Mouse (Mus musculus): Measurements from ENCODE around the gene Prr22. TPM values are rescaled to one million over a fixed set of nuclear protein-coding genes. Genes with fewer than 3 reads are reported as not detected.

Prr22 gene
- total RNA-seq (2021): under 1 TPM; 0.35 to 0.57 TPM
- long read RNA-seq, experiment 1: 0 reads
- long read RNA-seq, experiment 2: 0 reads

DNA sequence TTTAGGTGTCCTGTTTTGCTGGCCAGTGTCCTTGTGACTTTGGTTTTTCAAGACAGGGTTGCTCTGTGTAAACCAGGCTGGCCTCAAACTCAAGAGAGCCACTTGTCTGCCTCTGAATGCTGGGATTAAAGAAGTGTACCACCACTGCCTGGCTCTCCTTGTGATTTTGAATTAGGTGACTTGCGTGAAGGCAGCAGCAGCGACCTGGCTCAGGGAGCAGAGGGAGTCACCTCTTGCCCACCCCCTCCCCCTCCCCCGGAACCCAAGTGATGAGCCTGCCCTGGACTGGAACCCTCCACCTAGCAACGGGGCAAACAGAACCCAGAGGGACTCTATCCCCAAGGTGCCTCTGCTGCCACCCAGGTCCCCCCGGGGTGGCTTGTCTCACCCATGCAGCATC, at the start of gene Prr22:
Gene Prr22, plus strand, starts transcription at position 301 of the 400 bp plus-strand sequence.
- DNase-seq (ENCODE audit: low spot score in 2 of 2): no peak

DNA sequence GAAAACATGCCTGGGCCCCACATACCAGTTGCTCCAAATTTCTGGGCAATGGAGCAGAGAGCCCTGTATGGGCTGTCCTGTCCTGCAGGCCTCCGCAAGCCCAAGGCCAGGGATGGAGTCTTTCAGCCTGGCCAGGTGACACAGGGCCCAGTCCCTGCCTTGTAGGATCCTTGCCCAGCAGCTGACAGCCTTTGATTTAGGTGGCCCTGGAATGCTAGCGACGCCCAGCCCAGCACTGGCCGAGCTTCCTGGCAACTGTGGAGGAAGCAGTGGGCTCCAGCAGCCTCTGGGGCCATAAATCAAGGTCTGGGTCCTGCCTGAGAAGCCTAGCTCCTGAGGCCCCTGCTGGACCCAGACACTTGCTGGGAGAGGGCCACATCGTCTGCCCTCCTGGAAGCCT, 47.6 kb upstream of the Prr22 start:
- DNase-seq (ENCODE audit: low spot score in 2 of 2): no peak

DNA sequence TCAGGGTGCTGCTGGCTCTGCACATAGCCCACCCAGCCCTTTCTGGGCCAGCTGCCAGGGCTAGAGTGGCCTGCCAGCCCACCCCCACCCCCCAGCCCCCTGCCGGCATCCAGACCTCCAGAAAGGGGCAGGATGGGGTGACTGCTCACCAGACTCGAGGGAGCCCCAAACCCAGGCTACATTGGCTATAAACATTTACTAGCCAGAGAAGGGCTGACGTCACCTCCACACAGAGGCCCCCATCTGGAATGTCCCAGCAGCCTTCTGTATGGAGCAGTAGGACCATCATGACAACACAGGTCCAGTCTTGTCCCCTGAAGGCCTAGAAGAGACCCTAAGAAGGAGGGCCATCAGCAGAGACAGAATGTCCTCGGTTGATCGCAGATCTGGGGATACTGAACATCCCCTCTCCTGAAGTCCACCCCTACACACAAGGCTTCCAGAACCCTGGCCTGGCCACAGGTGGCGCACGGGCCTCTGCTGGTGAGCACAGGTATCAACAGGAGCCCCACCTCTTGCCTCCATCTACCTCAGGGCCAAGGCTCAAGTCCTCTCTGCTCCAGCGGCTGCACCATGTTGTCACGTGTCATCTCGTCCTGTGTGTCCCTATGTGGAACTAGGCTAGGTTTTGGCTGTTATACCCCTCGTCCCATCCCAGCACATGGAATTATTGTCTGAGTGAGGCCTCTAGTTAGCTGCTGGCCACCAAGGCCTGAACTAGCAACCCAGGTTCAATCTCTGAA, 46.5 kb upstream of the Prr22 start:
- DNase-seq (ENCODE audit: low spot score in 2 of 2): no peak

DNA sequence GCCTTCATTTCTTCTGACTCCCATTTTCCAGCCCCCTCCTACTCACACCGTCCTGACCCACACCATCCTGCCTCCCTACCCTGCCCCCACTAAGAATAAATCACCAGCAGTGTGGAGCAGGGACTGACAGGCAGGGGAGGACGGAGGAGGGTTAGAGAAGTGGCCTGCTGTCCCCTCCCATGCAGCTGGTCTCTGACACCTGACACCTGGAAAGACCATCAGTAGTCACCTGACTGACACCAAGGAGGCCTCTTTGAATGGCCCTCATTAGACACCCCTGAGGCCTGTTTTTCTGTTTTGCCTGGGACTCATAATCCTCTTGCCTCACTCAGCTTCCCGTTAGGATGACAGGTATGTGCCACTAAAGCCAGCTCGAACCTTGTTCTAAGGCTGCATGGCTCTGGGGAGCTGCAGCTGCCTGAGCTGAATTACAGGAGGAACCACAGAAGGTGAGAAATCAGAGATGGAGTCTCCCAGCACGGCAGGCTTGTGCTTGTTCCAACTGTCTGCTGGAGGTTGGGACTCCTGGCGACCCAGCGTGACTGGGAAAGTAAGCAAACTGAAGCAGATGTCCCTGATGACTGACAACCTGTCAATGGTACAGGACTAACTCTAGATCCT, 42.9 kb upstream of the Prr22 start:
- DNase-seq (ENCODE audit: low spot score in 2 of 2): no peak

DNA sequence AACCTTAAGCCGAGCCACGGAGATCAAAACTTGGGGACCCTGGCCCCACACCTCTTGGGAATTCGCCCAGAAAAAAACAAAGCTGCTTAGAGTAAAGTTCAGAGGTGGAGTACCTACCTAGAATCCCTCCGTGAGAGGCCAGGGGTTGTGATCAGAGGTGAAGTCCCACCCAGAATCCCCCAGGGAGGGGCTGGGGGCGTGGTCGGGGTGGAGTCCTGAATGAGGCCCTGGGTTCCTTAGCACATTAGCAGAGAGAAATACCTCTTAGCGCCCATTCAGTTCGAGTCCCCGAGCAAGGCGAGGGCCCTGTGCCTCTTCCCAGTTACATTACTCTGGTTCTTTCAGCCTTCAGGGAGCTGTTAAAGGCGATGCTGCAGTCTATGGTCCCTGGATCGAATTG, 42.4 kb upstream of the Prr22 start:
- no peak for DNase-seq (ENCODE audit: low spot score in 2 of 2)

DNA sequence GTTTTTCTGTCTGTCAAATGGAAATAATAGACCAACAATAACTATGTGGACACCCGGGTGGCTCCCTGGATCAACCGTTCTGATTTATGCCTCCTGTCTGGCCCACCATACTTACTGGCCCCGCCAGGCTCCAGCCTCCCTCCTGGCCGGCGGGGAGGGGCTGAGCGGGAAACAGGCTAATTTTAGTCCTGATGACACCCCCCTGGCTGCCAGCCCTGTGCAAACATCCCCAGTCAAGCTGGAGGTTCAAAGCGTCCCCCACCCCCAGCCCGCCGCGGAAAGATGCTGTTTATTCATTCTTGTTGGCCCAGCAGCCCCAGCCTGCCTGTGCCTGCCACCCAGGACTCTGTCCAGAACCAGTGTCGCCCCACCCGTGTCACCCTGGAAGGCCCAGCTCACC, 41.9 kb upstream of the Prr22 start:
- DNase-seq (ENCODE audit: low spot score in 2 of 2): no peak

DNA sequence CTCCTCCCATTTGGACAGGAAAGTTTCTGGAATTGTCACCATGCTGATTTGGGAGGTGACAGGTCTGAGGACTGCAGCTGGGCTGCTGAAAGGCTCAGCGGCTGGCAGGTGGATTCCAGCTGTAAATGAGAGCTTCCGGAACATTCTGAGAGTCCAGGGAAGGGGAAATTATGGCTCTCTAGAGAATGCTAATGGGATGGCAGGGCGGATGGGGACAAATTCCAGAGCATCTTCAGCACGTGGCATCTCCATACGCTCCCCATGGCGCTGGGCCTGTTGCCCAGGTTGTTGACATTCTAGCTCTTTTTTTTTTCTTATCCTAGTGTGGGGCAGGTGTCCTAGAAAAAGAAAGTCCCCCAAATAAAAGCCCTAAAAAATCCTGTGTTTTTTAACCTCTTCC, 40.9 kb upstream of the Prr22 start:
- DNase-seq (ENCODE audit: low spot score in 2 of 2): no peak

DNA sequence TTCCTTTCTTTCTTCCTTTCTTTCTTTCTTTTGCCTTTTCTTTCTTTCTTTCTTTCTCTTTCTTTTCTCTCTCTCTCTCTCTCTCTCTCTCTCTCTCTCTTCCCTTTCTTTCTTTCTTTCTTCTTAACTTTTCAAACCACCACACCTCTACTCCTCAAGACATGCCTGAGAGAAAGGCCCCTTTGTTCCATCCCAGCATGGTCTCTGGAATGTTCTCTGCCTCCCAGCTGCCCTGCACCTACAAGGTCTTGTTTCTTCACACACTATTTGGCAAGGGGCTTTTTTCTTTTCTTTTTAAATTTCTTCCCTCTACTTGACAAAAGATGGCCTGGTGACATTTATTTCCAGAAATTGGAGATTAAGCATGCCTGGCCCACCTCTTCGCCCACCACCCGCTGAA, 40.4 kb upstream of the Prr22 start:
- no peak for DNase-seq (ENCODE audit: low spot score in 2 of 2)

DNA sequence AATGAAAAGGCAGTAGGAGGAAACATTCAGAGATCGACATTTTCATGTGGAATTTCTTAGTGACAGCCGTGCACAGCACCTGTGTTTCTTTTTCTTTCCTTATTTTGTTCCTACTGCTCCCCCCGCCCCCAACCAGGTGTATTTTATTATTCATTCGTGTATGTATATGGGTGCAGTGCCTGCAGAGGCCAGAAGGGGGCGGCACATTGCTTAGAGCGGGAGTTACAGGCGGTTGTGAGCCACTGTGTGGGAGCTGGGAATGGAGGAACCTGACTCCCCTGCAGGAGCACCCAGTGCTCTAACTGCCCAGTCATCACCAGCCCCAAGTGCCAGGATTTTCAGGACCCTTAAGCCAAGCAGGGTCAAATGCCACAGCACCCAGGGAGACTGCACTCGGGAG, 33.5 kb upstream of the Prr22 start:
- DNase-seq (ENCODE audit: low spot score in 2 of 2): no peak

DNA sequence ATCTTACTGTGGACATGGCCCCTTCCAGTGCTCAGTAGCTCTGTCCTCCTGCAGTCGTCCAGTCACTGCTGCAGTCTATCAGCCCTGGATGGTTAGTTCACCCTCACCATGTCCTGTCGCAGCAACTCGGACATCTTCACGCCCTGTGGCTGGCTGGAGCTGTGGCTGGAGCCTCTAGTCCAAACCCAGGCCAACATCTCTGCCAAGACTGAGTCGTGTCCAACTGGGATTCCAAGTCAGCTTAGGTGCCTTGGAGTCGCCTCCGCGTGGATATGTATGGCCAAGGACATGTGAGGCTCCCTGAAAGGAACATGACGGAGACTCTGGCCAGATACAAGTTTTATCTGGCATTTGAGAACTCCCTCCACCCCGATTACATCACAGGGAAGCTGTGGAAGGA, 31.8 kb upstream of the Prr22 start:
- DNase-seq (ENCODE audit: low spot score in 2 of 2): no peak

DNA sequence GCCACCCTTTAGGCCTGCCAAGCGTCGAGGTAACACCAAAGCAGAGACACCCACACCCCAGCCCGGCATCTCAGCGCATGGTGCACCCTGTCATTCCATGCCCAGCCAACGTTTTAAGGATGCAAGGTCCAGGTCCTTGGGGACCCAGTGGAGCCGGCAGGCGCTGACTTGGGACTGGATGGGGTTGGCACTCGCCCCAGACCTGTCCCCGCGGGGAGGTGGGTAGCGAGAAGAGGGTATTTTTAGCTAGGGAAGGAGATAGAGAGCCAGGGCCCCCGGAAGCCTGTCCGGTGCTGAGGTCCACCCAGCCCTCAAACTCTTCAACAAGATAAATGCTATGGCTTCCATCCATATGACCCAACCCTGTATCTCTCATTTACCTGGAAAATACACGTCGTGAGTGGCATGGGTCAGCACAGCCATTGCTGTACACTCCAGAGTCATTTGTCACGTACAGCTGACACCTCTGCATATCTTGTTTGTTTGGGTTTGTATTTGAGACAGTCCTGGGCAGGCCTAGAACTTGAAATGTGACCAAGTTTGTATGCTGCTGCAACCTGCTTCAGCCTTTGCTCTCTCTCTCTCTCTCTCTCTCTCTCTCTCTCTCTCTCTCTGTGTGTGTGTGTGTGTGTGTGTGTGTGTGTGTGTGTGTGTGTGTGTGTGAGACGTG, 29.8 kb upstream of the Prr22 start:
- no peak for DNase-seq (ENCODE audit: low spot score in 2 of 2)

DNA sequence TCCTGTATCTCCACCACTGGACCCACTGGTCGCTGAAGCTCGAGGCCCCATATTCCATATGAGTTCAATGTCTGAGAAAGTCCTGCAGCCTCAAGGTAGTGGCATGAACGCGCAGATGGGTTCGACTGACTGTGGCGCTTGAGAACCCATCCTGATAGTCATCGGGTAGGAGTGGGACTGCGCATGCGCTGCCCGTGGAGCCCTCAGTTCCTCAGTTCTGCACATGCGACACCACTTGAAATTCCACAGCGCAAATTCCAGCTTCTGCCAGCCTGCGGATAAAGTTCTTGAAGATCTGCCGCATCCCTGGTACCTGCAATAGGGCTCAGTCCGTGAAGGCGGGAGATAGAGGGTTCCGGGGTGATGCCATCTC, 29.3 kb upstream of the Prr22 start:
- no peak for DNase-seq (ENCODE audit: low spot score in 2 of 2)

DNA sequence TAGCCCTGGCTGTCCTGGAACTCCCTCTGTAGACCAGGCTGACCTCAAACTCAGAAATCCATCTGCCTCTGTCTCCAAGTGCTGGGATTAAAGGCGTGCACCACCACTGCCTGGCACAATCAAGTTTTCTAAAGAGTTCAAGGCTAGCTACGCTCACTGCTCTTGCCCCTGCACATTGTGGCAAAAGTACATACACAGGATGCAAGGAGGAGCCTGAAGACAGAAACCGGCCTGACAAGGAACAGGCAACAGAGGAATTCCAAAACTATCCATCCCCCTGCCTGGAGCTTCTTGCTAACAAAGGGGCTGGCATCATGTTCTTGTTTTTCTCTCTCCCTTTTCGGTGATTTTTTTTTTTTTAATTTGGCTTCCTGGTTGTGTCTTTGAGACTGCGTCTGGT, 25.9 kb upstream of the Prr22 start:
- no peak for DNase-seq (ENCODE audit: low spot score in 2 of 2)

DNA sequence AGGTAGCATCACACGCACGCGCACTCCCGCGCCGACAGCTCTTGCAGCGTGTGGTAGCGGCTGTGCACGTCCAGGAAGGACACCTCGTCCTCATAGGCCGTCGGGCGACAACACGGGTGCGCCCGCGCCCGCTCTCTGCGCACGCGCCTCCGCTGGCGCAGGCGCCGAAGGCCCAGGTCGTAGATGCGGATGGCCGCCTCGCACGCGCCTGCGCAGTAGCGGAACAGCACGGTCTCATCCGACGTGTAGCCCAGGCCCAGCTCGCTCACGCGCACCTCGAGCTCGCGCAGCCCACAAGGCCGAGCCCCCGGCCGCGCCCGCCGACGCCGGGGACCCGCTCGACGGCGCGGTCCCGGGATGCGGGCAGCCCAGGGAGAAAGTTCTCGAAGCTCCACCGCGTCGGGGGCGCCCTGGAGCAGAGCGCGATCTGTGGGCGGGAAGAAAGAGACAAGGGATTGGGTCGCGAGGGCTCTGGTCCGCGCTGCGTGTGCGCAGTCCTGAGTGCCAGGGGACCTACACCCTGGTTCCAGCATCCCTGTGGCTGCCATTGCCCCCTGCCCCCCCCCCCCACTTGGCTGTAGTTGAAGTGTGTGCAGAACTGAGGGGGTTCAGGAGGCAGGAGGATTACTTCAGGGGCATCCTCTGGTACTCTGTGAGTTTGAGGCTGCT, 18.5 kb upstream of the Prr22 start:
- no peak for DNase-seq (ENCODE audit: low spot score in 2 of 2)

DNA sequence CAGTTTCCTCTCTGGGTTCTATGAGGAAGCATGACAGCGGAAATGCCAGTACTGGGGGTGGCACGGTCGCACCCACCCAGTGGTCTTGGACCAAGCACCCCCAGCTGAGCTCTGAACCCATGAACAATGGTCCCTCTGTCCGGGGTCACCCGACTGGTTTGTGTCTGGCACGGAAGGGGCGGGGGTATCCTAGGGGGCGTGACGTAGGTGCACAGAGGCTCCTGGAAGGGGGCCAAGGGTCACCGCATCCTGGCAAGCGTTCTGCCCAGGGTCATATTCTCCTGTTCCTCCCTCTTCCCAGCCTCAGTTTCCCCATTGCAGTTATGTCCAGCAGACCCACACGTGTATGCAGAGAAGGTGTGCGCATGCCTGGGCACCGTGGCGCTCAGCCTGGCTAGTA, 16.6 kb upstream of the Prr22 start:
- no peak for DNase-seq (ENCODE audit: low spot score in 2 of 2)

DNA sequence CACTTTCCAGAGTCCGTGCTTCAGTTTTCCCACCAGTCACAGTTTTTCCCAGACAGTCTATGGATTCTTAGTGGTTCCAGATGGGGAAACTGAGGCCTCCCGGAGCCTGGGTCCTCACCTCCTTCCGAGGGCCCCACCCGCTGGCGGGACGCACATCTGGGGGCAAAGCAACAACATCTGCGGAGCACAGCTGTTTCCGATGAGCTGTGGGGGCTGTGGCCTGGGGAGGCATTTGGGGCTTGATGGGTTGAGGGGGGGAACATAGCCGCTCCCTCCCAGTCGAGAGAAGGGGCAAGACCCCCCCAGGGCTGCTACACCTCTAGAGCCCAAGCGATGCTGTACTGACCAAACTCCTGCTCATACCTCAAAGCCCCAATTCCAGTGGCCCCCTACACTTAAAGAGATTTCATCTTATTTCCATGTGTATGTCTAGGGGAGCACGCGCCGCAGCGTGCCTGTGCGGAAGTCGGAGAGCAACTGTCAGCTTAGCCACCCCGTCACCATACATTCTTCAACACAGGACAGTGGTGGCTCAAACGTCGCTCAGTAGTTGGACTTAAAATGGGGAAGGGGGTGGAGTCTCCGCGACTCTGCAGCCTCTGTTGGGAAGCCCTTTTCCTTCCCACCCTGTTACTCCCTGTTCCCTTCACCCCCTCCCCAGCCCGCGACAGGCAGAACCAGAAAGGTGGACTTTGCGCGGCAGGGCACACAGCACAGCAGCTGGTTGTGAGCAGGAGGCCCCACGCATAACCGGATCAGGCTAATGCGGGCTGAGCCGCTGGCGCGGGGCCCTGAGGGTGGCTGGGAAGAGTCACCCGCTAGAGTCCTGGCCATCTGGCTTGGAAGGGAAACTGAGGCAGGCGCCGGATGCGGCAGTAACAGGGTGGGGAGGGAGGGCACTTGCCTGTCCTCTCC, 15.5 kb upstream of the Prr22 start:
- no peak for DNase-seq (ENCODE audit: low spot score in 2 of 2)

DNA sequence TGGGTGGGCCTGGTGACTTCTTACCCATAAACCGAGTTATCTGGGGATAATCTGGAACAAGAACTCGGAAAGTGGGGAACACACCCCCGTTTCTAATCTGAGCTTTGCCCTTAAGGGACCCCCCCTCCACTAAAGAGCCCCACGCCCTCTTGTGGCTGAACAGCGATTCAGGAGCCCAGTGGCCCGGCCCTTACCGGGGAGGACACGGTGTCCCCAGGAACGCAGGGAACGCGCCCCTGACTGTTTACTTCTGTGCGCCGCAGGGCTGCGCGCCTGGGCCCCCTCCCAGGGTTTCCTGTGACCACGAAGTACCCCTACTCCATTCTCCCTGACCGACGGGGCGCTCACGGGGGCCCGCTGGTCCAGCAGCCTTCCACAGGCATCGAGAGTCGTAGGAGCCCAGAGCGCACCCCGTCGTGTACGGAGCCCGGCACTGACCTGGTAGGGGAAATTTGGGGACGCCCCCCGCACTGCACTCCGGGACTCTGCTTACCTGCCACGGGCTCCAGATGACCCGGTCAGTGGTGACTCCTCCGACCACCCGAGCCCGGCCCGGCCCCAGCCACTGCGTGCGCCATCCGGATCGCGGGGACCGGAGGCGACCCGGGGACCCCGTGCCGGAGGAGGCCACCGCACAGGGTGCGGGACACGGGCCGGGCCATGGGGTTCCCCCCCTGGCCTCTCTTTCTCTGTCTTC, 13.2 kb upstream of the Prr22 start:
- DNase-seq (ENCODE audit: low spot score in 2 of 2): no peak

DNA sequence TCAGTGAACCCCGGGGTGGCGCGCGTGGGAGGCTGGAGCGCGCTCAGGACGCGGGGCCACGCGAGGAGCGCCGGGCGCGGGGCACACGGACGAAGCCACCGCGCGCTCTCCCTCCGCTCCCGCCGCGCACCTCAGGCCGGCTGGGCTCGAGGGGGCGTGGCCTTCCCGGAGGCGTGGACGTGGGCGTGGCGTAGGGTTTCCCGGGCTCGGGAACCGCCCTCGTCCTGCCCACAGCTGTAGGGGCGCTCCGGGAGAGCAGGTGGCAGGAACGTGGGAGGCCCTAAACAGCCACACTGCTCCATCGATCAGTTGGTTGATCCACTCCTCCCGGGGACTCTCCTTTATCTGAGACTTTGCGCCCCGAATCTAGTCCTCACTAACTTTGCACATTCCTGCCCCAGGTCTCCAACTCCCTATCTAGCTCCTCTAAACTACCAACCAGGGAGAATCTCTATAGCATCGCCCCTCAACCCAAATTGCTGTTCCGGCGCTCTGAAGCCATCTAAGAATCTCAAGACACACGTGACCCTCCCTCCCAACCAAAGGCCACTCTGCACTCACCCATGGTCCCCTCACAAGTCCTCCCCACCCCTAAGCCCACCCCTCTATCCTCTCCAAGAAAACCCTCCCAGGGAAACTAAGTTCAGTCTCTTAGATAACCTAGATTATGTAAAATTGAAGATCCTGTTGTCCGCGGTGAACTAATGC, 12.5 kb upstream of the Prr22 start, which contains the start of gene Nrtn:
Gene Nrtn, minus strand, starts transcription at position 115 of the 708 bp plus-strand sequence.
- peak in 1 of 2 experiments; percentile 54 for DNase-seq (ENCODE audit: low spot score in 2 of 2)

DNA sequence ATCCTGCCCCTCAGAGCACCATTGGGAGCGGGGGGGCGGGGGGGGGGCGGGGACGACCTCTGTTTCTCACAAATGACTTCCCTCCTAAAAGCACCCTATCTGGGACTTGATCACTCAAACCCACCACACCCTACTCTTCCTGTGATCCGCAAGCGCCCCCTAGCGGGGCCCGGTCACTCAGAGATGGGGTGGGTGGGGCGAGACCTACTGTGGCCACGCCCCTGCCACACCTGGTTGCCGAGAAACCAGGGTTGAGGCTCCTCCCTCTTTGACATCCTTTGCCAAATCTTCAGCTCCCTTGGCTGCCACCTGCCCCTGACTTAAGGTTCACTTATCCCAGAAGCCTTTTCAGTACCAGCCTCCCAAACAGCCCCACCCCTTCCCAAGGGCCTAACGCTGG, 11.9 kb upstream of the Prr22 start:
- peak; percentile 45 to 67 for DNase-seq (ENCODE audit: low spot score in 2 of 2)

DNA sequence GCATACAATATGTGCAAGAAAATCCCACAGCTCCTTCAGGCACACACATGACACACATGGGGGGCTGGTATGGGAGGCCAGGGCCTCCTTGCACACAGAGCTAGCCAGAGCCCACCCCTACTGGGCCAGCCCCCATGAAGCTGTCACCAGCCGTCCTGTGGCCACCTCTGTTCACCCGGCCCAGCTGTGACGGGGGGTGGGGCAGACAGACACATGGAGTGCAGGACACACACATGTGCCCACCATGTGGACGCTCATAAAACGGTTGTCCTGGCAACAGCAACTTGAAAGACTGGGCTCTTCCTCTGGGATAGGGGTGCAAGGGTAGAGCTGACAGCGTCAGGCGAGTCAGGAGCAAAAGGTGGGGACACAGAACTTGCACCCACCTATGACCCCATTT, 10.8 kb upstream of the Prr22 start:
- DNase-seq (ENCODE audit: low spot score in 2 of 2): no peak
